Mouse (Mus musculus) thymus, postnatal 4 days (tissue): ENCODE results near the gene Mrpl43.

Experiments used
- DNase-seq: peaks from one replicate; pipeline ENCODE4 v3.0.0; 2021

Mrpl43 gene

GRCm38 (mm10) chr19:44965978-44966377 lies 40.3 kb downstream of the Mrpl43 start:
- no peak for DNase-seq

GRCm38 (mm10) chr19:44959633-44960032 lies 46.6 kb downstream of the Mrpl43 start:
- DNase-seq, result no peak
